Mouse (Mus musculus) duodenum, adult 2 months (tissue): ENCODE data around the gene Sh2d1b2. TPM values are rescaled to one million over a fixed set of nuclear protein-coding genes. Genes with fewer than 3 reads are reported as not detected.

ENCODE experiments used
- polyA plus RNA-seq: library from polyadenylated mRNA; depleted of rRNA; stranded (reverse); fragments of >200 nt; gene quantifications from 2 replicates; pipeline ENCODE4 v1.2.3, GENCODE M21; 2012; ENCODE audit warnings: low replicate concordance; rRNA removed

Sh2d1b2 gene
- polyA plus RNA-seq, result not detected in 2 replicates

GRCm38 (mm10) chr1:170232688-170233087, at the start of gene Sh2d1b2:
Gene Sh2d1b2 (plus strand): TSS chr1:170232749.

GRCm38 (mm10) chr1:170214757-170215522, 17.6 kb upstream of the Sh2d1b2 start, which contains the start of gene Uhmk1:
Gene Uhmk1 (minus strand): TSS chr1:170215397.

GRCm38 (mm10) chr1:170277016-170277415, 44.5 kb downstream of the Sh2d1b2 start, which contains the start of gene Sh2d1b1:
Gene Sh2d1b1 (plus strand): TSS chr1:170277320.

Other genes with a start within 250 kb of the Sh2d1b2 start
- gene Ddr2, start 122.0 kb upstream of the Sh2d1b2 start, polyA plus RNA-seq, result 1.5 and 3.7 TPM in 2 replicates
- 9.1 and 11.6 TPM in 2 replicates for gene Uap1, start 57.8 kb upstream of the Sh2d1b2 start, polyA plus RNA-seq
- gene Uhmk1, start 17.4 kb upstream of the Sh2d1b2 start, polyA plus RNA-seq, result 2.1 and 2.5 TPM in 2 replicates
- 0.35 and 0.36 TPM in 2 replicates for gene Sh2d1b1, start 44.6 kb downstream of the Sh2d1b2 start, polyA plus RNA-seq
- 2.5 and 9.0 TPM in 2 replicates for gene Gm7694, start 73.6 kb downstream of the Sh2d1b2 start, polyA plus RNA-seq
- gene Spata46, start 76.1 kb downstream of the Sh2d1b2 start, polyA plus RNA-seq, result not detected in 2 replicates